Mouse (Mus musculus) brain, embryonic 14.5 days (tissue): Measurements from ENCODE around the gene Pgap3. TPM values are rescaled to one million over a fixed set of nuclear protein-coding genes. Genes with fewer than 3 reads are reported as not detected.
A peak's percentile ranks its signal among the peaks of the same experiment; 100 is the strongest.

ENCODE experiments used
- DNase-seq: peaks from one replicate; pipeline ENCODE4 v3.0.0-alpha.2; 2011; ENCODE audit warnings: low read depth
- CTCF ChIP-seq: fragments of 200-500 bp; IDR thresholded peaks from 2 replicates; pipeline ENCODE4 v1.5.1; 2012; ENCODE audit warnings: inconsistent platforms, mild to moderate bottlenecking, moderate library complexity, borderline replicate concordance; ENCODE audit not compliant: insufficient read depth, insufficient read length; ENCODE audit errors: extremely low read depth
- POLR2A ChIP-seq: fragments of 200-500 bp; IDR thresholded peaks from 2 replicates; pipeline ENCODE4 v1.6.1; 2012; ENCODE audit warnings: mild to moderate bottlenecking, inconsistent platforms, borderline replicate concordance; ENCODE audit not compliant: poor library complexity, insufficient read depth, insufficient read length, severe bottlenecking; ENCODE audit errors: extremely low read depth
- polyA plus RNA-seq: library from polyadenylated mRNA; depleted of rRNA; stranded (reverse); fragments of >200 nt; gene quantifications from 2 replicates; pipeline ENCODE4 v1.2.3, GENCODE M21; 2012

The Pgap3 gene
- polyA plus RNA-seq, 1 experiment, result 12.0 TPM

- TF ChIP-seq POLR2A, result no peak
- TF ChIP-seq CTCF, result no peak
- DNase-seq, result no peak
These were observed 6.3 kb upstream of the Pgap3 start for GRCm38 (mm10) chr11:98406621-98407020.

- TF ChIP-seq CTCF (no peak), POLR2A (no peak)
- DNase-seq, result no peak
These were observed 526 bp upstream of the Pgap3 start for GRCm38 (mm10) chr11:98400816-98401215.

GRCm38 (mm10) chr11:98397946-98398345 is 2.3 kb downstream of the Pgap3 start:
- no peak for DNase-seq
- no peak for TF ChIP-seq POLR2A
- TF ChIP-seq CTCF, result no peak

- no peak for TF ChIP-seq CTCF
- no peak for TF ChIP-seq POLR2A
- no peak for DNase-seq
These were observed 5.2 kb downstream of the Pgap3 start for GRCm38 (mm10) chr11:98395041-98395440.

GRCm38 (mm10) chr11:98394301-98394700 is 6.0 kb downstream of the Pgap3 start:
- no peak for DNase-seq
- TF ChIP-seq CTCF, result no peak
- TF ChIP-seq POLR2A, result no peak

- TF ChIP-seq POLR2A, result no peak
- no peak for TF ChIP-seq CTCF
- peak; percentile 61 for DNase-seq
These were observed 7.0 kb downstream of the Pgap3 start for GRCm38 (mm10) chr11:98393317-98393716.

GRCm38 (mm10) chr11:98392645-98393044 is 7.6 kb downstream of the Pgap3 start:
- TF ChIP-seq POLR2A (no peak), CTCF (no peak)
- no peak for DNase-seq

- TF ChIP-seq CTCF (no peak), POLR2A (no peak)
- no peak for DNase-seq
These were observed 8.3 kb downstream of the Pgap3 start for GRCm38 (mm10) chr11:98392034-98392433.

GRCm38 (mm10) chr11:98390141-98390540 is 10.1 kb downstream of the Pgap3 start:
- DNase-seq, result no peak

GRCm38 (mm10) chr11:98389221-98389780 is 11.0 kb downstream of the Pgap3 start:
- TF ChIP-seq CTCF, result peak; percentile 69
- TF ChIP-seq POLR2A, result no peak
- DNase-seq, result peak; percentile 66

More at GRCm38 (mm10) chr11:98390141-98390540, 10.1 kb downstream of the Pgap3 start:
- no peak for TF ChIP-seq POLR2A
- no peak for TF ChIP-seq CTCF

GRCm38 (mm10) chr11:98388282-98388681 is 12.0 kb downstream of the Pgap3 start:
- no peak for DNase-seq
- TF ChIP-seq CTCF, result no peak
- TF ChIP-seq POLR2A, result no peak

- TF ChIP-seq CTCF (no peak), POLR2A (no peak)
- no peak for DNase-seq
These were observed 13.2 kb downstream of the Pgap3 start for GRCm38 (mm10) chr11:98387056-98387577.
